Mouse (Mus musculus): Measurements from ENCODE around the gene Brca1.
"Not testable (repeated sequence)": the region's sequence is repeated elsewhere in the genome, so short reads cannot be mapped to it uniquely, and the experiment has no call there.

Brca1 gene

DNA sequence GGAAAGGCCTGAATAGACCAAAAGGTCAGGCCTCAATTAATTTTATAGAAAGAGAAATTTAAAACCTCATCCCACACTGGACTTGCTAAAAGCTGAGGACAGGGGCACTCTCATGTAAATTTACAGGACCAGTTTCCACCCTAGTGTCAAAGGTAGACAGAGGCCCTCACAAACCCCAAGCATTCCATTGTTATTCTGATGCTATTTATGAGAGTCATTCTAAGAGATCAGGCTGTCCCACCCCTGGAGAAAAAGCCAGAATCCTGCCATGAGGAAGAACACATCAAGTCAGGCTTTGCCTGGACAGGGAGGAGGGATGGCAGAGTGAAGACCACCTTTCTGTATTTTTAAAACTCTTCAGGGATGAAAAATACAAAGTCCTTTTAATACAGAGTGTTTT lies 3.2 kb downstream of the Brca1 start:
- in situ Hi-C loops (cut with MboI; ENCODE audit: unreplicated experiment in 2 of 2): loop anchor here in 1 of 2 experiments (5.0 kb wide), 1 partner anchor 86 kb away; the partner anchor contains the start of gene Rnd2

DNA sequence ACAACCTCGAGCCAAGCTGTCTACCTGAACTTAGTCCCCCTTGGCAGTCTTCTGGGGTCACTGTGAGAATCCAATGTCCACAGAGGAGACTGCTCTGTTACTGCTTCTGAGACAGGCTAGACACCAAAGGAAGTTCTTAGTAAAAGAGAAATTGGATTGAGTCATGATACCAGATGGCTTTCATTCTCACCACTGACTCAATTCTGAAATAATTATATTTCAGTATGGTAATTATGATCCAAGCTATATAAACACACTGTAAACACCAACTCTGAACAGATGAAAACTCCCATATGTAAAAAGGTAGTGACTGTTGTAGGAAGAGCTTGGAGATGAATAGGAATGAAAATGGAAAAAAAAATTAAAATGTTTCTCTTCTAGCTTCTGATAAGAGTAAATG lies 7.6 kb downstream of the Brca1 start:
- in situ Hi-C loops (cut with MboI; ENCODE audit: unreplicated experiment in 2 of 2): no loop called here

DNA sequence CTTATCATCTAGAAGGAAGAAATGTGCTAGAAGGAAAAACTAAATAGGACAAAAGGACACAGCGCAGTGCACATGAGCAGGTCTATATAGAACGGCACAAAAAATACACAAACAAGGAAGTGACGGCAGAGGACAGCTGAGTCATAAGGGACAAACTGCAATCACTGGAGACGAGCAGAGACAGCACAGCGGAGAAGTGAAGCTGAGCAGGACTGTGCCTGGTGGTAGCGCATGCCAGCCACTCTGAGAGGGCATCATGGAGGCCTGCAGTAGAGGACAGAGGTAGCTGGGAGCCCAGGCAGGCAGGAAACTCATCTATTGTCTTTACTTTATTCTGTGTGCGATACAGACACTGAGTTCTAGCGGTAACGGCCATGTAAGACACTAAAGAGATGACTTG lies 8.2 kb downstream of the Brca1 start:
- in situ Hi-C loops (cut with MboI; ENCODE audit: unreplicated experiment in 2 of 2): no loop called here

DNA sequence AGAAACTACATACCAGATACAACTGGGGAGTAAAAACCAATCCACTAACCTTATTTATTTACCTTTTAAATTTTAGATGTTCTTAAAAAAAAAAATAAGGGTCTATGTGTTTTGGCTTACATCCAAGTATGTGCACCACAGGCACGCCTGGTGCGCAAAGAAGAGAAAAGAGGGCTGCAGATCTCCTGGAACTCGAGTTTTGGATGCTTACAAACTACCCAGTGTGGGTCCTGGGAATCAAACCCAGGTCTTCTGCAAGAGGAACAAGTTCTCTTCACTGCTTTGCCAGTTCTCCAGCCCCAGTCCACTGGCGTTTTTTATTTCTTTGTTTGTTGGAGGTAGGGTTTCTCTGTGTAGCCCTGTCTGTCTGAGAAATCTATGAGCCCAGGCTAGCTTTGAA lies 25.1 kb downstream of the Brca1 start:
- in situ Hi-C loops (cut with MboI; ENCODE audit: unreplicated experiment in 2 of 2): no loop called here

DNA sequence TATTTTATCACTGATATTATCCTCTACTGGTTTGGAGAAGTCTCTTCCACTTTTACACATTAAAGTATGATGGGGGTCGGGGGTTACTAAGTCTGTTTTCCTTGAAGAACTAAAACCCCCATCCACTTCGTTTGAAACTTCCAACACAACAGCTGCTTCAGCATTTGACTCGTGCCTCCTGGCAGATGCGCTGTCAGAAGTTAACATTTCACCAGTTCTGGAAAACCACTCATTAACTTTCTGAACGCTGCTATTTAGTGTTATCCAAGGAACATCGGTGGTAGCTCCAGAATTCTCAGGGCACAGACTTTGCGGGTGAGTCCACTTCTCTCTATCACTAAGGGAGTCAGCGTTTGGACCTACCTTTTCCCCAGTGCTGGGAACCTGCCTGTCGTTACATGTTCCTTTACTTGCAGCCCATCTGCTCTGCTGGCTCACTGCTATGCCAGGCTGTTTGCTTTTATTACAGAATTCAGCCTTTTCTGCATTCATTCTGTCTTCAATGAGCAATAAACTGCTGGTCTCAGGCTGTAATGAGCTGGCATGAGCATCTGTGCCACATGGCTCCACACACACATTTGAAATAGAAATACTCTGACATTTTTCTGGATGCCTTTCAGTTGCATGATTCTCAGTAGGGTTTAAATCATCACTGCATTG lies 25.7 kb downstream of the Brca1 start:
- in situ Hi-C loops (cut with MboI; ENCODE audit: unreplicated experiment in 2 of 2): no loop called here

DNA sequence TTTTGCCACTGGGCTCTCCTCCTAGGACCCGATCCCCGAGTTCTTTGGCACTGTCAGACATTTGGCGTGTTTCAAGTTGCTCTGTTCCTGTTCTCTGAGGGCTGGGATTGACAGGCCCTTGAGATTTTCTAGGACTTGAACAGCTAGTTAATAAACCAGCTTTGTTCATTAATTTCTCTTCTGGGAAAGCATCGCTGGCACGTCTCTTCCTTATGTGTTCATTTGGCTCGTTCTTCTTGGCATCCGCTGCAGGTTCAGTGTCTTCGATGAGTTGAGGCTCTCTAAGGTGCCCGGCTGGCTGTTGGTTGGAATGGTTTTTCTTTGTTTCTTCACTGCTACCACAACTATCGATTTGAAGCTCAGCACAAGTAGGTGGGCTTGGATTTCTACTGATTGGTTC lies 26.7 kb downstream of the Brca1 start:
- in situ Hi-C loops (cut with MboI; ENCODE audit: unreplicated experiment in 2 of 2): no loop called here

DNA sequence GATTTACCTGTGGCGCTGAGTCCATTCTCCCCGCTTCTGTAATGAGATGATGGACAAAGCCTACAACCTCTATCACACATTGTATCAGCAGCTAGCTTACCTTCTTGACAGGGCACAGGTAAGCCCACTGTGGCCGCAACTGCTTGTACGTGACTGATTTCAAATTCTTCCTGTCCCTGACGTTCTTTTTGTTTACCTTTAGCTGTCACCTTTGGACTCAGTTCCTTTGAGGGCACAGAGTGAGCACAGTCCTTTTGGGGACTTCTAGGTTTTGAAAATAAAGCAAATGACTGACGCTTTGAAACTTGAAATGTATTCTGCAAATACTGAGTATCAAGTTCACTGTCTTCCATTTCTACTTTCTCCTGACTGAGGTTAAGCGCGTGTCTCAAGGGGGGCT lies 27.3 kb downstream of the Brca1 start:
- in situ Hi-C loops (cut with MboI; ENCODE audit: unreplicated experiment in 2 of 2): no loop called here

DNA sequence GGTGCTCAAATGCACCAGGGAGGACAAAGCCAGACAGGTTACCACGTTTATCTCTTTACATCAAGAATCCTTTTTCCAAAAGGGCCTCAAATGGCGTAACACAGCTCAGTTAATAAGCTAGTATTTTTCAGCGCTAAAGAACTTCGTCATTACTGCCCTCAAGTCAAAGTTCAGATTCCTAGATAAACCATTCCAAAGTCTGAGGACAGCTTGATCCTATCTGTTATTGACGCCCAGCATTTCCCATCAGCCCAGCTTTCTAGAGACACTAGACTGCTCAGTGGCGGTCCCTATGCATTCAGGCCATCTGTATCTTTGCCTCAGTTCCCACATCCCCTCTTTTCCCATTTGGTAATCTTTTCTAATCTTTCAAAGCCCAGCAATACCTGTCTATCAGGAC lies 32.4 kb downstream of the Brca1 start:
- in situ Hi-C loops (cut with MboI; ENCODE audit: unreplicated experiment in 2 of 2): no loop called here

DNA sequence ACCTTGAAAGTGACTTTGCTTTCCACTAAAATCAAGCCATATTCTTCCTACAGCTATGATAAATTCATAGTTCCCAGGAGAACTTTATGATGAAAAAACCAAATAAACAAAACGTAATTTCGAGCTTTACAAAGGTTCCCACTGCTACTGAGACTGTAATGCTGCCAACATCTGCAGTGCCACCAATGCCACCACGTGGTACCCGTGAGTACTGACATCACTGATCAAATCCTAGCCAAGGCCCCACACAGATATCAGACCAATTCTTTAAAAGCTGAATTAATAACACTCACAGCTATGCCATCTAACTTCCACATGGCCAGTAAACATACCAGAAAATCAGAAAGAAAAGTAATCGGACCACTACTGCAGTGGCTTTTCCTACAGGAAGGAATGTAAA lies 32.8 kb downstream of the Brca1 start:
- in situ Hi-C loops (cut with MboI; ENCODE audit: unreplicated experiment in 2 of 2): no loop called here

DNA sequence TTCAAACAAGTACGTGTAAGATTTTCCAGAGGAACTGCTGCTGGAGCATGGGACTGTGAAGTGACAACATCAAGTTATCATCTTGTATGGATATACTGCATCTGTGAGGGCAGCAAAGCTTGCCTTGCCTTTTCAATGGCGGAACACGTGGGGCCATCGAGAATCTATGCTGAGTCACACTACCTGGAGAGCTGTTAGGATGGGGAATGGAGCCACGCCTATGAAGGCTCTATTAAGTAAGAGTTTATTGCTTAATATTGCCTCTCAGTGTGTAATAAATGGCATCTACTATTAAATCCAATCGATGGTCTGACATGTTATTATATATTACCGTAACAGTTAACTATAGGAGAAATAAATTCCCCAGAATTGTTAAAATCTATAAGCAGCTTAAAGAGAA lies 44.7 kb downstream of the Brca1 start:
- in situ Hi-C loops (cut with MboI; ENCODE audit: unreplicated experiment in 2 of 2): no loop called here

DNA sequence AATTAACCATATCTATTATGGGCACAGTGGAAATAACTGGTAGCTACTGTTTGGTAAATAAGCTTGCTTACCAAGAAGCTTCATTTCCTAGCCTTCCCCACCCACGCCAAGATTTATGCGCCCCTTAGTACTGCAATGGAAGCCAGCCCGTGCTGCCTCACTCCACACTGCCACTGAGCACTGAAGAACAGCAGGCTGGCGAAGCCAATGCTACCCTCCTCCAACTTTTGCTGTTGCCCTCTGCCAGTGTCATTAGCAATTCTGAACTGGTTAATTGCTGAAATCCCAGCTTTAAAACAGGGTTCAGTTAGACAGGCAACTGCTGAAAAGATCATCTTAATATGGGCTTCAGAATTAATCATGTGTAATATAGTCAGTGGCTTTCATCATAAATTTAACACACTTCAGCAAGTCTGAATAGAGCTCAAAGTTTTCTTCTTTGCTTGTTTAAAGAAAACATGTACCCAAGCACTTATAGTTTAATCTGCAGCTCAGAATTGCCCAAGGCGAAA lies 45.4 kb downstream of the Brca1 start:
- in situ Hi-C loops (cut with MboI; ENCODE audit: unreplicated experiment in 2 of 2): no loop called here

DNA sequence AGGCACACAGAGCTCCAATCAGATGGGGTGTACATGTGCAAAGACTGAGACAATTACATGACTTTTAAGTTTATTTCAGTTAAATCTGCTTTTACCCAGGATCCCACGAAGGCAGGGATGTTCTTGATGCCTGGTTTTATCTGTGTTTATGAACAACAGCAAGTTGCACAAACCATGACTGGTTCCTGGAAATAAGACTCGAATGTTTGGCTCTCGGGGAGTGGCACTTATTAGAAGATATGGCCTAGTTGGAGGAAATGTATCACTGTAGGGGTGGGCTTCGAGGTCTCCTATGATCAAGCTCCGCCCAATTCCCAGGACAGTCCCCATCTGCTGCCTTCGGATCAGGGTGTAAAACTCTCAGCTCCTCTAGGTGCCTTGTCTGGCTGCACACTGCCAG lies 65.6 kb downstream of the Brca1 start:
- in situ Hi-C loops (cut with MboI; ENCODE audit: unreplicated experiment in 2 of 2): no loop called here

DNA sequence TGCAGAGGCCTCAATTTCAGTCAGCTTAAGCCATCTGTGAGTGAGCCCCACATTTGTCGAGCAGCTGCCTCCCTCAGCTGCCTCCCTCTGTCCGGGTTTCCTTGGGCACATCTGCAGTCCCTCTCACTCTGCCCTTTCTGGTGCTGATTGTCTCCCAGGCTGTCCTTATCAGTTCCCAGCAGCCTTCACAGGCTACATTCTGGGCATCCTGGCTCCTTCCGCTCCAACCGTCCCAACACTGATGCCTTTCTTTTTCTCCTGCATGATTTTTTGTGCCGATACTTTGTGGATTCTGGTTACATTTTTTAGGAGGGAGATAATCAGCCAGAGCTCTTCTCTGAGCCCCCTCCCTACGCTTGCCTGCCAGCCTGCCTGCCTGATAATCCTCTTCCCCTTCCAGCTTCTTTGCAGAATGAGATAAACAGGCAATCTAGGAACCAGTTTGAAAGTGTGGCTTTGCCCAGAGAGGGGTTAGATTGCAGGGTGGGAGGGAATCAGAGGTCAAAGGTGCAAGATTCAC lies 66.2 kb downstream of the Brca1 start:
- in situ Hi-C loops (cut with MboI; ENCODE audit: unreplicated experiment in 2 of 2): no loop called here

DNA sequence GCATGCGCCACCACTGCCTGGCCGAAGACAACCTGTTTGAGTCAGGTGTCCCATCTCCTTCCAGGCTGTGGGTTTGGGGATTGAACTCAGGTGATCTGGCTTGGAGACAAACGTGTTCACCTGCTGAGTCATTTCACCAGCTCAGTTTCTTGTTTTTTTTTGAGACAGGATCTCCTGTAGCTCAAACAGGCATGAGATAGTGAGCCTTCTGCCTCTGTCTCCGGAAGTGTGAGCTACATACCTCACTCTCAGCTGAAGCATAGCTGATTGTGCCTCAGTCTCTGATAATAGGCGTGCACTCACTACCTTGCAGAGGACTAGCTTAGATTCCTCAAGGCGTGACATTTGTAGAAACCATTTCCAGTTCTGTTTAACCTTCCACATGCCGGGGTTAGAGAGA lies 66.9 kb downstream of the Brca1 start:
- in situ Hi-C loops (cut with MboI; ENCODE audit: unreplicated experiment in 2 of 2): no loop called here

DNA sequence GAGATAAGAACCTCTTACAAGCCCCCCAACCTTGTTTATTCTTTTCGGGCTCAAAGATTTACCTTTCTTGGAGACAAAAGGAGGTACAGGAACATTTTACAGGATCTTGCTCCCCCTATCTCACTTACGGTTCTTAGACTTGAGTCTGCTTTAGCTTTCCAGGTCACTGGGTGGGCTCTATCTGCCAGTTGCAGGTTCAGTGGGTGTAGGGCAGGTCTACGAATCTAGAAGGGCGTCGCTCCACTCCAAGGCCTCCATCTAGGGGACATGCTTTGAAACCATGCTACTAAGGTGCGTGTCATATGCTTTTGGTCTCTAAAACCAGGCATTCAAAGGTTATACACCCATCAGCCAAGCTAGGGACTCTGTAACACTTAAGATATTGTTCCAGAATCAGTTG lies 67.5 kb downstream of the Brca1 start:
- in situ Hi-C loops (cut with MboI; ENCODE audit: unreplicated experiment in 2 of 2): no loop called here

DNA sequence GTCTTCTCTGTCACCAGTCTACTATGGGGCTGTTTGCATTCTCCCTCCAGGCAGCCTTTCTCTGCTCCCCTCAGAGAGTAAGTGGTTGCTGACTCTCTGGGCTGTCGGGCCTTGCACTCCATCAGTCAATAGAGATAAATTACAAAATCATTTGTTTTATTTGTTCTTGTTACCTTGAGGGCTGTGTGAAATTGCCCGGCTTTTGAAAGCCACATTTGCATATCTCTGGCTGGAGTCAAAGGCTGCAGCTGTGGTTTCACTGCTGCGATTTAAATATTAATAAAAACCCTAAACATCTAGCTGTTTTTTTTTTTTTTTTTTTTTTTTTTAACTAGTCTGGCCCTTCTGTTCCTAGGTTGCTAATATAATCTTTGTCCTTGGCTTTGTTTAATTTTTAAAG lies 68.0 kb downstream of the Brca1 start:
- in situ Hi-C loops (cut with MboI; ENCODE audit: unreplicated experiment in 2 of 2): no loop called here

DNA sequence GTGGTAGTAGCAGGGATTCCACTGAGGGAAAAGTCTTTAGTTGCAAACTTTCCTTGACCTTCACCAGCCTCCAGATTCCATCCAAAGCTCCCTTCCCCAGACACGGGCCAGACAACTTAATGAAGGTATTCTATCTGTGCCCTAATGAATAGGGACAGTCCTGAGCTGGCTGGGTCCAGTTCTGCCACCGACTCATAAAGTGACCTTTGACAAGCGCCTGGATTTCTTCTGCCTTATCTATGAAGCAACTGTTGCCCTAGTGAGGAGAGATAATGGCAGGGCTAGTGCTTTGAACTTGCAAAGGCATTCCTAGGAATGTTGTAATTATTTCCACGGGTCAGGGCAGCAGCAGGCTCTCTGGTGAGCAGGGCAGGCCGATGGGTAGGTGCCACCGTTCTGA lies 70.8 kb downstream of the Brca1 start:
- in situ Hi-C loops (cut with MboI; ENCODE audit: unreplicated experiment in 2 of 2): no loop called here

DNA sequence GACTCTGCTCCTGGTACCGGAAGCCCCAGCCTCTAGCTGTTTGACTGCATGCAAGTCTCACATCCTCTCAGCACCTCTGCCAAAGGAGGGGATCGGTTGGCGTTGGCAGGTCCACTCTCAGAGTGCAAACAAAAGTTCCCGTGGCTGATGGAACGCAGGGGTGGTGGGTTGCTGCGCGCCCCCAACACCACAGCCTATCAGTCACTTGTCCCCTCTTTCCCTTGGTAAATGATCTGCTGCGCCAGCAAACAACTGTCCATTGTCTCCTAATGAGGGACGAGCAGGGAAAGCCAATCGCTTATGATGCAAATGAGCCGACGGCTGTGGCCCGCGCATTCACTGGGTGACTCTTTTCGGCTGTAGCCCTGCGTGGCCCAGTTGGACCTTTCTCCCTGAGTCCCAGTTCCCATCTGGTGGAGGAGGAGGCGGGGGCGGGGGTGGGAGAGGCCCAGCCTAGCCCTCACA lies 72.6 kb downstream of the Brca1 start:
- in situ Hi-C loops (cut with MboI; ENCODE audit: unreplicated experiment in 2 of 2): no loop called here

DNA sequence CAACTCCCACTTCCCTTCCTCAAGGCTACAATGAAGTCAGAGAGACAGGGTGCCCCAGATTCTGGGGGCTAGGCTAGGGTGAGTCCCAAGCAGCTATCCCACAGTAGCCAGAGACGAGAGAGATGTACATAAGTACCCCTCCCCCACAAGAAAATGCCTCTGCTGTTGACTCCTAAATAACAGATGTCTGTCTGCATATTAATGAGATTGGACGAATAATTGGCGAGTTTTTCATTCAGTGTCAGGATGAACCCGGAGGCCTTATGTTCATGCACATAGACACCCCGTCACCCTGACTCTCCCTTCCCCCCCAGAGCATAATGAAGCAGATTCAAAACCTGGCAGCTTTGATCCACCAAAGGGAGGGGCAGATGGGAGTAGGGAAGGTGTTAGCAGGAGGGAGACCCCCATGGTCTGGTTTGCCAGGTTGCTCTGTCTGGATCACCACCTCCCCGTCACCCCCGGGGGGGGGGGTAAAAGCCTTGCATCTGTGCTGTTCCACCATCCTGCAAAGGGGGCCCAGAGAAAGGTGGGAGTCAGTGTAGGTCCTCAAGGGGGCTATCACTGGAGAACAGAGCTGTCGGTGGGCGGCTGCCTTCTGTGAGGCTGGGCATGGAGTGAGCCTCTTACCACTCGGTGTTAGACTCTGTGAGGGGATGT lies 74.1 kb downstream of the Brca1 start:
- in situ Hi-C loops (cut with MboI; ENCODE audit: unreplicated experiment in 2 of 2): no loop called here

DNA sequence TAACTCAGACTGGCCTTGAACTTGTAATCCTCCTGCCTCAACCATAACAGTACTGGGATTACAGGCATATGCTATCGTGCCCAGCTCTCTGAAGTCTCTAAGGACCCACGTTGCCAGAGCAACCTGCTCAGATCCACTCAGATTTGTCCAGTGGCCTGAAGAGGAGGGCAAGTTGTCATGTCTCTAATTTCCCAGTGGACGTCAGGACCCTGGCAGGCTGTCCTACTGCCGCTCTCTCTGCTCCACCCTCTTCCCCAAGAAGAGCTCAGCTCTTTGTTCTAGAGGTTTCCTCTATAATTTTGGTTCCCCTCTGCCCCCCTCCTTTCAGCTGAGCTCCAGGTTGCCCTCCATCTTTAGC lies 74.6 kb downstream of the Brca1 start:
- in situ Hi-C loops (cut with MboI; ENCODE audit: unreplicated experiment in 2 of 2): no loop called here

DNA sequence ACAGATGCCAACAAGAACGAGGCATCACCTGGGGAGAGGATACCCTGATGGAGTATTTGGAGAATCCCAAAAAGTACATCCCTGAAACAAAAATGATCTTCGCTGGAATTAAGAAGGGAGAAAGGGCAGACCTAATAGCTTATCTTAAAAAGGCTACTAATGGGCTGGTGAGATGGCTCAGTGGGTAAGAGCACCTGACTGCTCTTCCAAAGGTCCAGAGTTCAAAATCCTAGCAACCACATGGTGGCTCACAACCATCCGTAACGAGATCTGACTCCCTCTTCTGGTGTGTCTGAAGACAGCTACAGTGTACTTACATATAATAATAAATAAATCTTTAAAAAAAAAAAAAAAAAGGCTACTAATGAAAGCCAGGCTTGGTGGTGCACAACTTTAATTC lies 75.4 kb downstream of the Brca1 start:
- in situ Hi-C loops (cut with MboI; ENCODE audit: unreplicated experiment in 2 of 2): not testable (repeated sequence)

DNA sequence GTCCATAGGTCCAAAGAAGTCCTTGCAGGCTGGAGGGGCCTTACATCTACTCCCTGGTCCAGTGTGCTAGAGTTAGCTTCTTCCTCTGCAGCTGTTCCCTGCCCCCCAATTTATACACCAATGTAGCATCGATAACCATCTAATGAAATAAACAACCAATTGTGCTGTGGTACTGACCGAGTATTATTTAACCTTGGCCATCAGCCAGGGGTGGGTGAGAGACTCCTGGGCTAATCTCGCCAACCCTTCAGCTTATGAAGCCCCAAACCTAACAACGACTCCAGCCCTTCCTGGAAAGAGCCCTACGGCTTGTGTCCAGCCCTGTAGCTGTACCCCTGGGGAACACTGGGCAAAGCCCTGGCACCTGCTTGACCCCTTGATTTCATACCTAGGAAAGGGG lies 77.5 kb downstream of the Brca1 start:
- in situ Hi-C loops (cut with MboI; ENCODE audit: unreplicated experiment in 2 of 2): no loop called here
